Mouse (Mus musculus) neural tube, embryonic 10.5 days (tissue): ENCODE results near the gene Gpr158.
A peak's percentile ranks its signal among the peaks of the same experiment; 100 is the strongest.

Source experiments
- DNase-seq: peaks from one replicate; pipeline ENCODE4 v3.0.0-alpha.2; 2017; ENCODE audit warnings: low spot score; ENCODE audit errors: extremely low spot score

The Gpr158 gene

GRCm38 (mm10) chr2:21619180-21619579 lies 251.8 kb downstream of the Gpr158 start:
- no peak for DNase-seq

- DNase-seq: no peak
Observed at GRCm38 (mm10) chr2:21632136-21632535, 264.8 kb downstream of the Gpr158 start.

- DNase-seq: no peak
Observed at GRCm38 (mm10) chr2:21665721-21666120, 298.4 kb downstream of the Gpr158 start.

GRCm38 (mm10) chr2:21676084-21676838 lies 308.9 kb downstream of the Gpr158 start:
- no peak for DNase-seq

- DNase-seq: no peak
Observed at GRCm38 (mm10) chr2:21676839-21677123, 309.4 kb downstream of the Gpr158 start.

- DNase-seq: no peak
Observed at GRCm38 (mm10) chr2:21680735-21681270, 313.5 kb downstream of the Gpr158 start.

GRCm38 (mm10) chr2:21684736-21685135 lies 317.4 kb downstream of the Gpr158 start:
- no peak for DNase-seq

GRCm38 (mm10) chr2:21693128-21693527 lies 325.8 kb downstream of the Gpr158 start:
- DNase-seq: no peak

GRCm38 (mm10) chr2:21693807-21694594 lies 326.7 kb downstream of the Gpr158 start:
- DNase-seq: peak; percentile 13

GRCm38 (mm10) chr2:21728075-21728474 lies 360.7 kb downstream of the Gpr158 start:
- no peak for DNase-seq

GRCm38 (mm10) chr2:21783721-21784120 lies 416.4 kb downstream of the Gpr158 start:
- no peak for DNase-seq

GRCm38 (mm10) chr2:21793156-21793555 lies 425.8 kb downstream of the Gpr158 start:
- DNase-seq: no peak

GRCm38 (mm10) chr2:21799616-21800015 lies 432.3 kb downstream of the Gpr158 start:
- DNase-seq: no peak

- no peak for DNase-seq
Observed at GRCm38 (mm10) chr2:21800045-21800444, 432.7 kb downstream of the Gpr158 start.

- no peak for DNase-seq
Observed at GRCm38 (mm10) chr2:21808510-21808909, 441.2 kb downstream of the Gpr158 start.

- no peak for DNase-seq
Observed at GRCm38 (mm10) chr2:21810431-21810830, 443.1 kb downstream of the Gpr158 start.

- DNase-seq: no peak
Observed at GRCm38 (mm10) chr2:21864061-21864460, 496.7 kb downstream of the Gpr158 start.
